Mouse (Mus musculus) fat pad, adult 2 months (tissue): ENCODE measurements around the gene Fkbp2.
"Not testable (repeated sequence)": the region's sequence is repeated elsewhere in the genome, so short reads cannot be mapped to it uniquely, and the experiment has no call there.

Experiments
- DNase-seq: peaks from one replicate; pipeline ENCODE4 v3.0.0-alpha.2; 2011; ENCODE audit warnings: low read depth, low spot score; ENCODE audit errors: extremely low read depth

Gene Fkbp2

DNA sequence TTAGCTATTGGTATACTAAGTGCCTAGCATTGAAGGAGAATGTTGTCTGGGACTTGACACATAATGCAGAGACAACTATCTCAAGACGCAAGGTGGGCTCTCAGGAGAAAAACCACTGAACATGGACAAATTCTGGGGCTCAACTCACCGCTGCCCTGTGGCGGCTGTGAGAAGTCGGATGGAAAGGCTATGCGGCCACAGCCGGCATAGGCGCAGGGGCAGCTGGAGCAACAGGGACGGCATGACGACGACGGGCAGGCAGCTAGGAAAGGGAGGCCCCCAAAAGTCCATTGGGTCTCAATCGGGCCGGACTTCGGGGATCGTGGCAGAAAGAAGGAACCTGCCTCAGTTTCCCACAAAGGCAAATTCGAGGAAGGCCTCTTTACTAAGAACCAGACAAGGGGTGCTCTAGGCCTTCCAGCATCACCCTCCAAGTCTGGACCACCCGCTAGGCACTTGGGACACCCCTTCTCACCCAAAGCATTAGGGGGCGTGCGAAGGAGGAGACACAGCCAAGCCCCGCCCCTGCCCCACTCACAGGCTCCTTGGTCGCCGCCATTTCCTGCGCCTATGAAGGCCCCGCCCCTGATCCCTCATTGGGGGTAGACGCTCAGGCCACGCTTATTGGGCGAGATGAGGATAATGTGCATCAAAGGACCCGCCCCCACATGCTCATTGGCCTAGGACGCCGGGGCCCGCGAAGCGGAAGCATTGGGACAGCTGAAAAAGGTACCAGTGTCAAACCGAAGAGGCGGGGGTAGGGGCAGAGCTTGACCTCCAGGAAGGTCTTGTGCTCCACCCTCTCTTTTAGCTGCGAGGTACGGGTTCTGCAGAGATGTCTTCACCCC lies 11.9 kb upstream of the Fkbp2 start, which contains the start of gene Dnajc4:
Gene Dnajc4 (minus strand): TSS at position 562 of the 848 bp plus-strand sequence.
- peak; percentile 81 for DNase-seq

DNA sequence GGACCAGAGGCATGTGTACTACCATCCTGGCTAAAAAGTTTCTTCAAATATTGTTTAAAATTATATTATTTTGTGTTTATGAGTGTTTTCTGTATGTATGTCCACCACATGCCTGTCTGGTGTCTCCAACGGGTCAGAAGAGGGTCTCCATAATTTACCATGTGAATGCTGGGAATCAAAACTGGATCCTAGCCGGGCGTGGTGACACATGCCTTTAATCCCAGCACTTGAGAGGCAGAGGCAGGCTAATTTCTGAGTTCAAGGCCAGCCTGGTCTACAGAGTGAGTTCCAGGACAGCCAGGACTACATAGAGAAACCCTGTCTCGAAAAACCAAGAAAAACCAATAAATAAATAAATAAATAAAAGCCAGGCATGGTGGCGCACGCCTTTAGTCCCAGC lies 10.9 kb upstream of the Fkbp2 start:
- DNase-seq: not testable (repeated sequence)

DNA sequence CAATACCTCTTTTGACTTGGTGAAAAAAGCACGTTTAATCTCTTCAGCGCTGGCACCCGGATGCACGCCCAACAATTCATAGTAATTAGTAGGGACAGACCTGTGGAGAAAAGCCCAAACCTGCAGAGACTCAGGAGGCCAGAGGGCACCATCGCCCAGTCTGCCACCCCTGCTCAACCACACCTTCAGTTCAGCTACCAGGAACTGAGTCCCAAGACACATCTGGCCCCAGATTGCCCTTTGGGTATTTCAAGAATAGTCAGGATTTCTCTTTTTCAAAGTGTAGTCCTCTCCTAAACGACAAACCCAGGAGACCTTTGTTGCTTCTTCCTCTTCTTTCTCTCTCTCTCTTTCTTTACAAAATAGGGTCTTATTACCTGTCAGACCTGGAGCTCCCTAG lies 10.4 kb upstream of the Fkbp2 start:
- no peak for DNase-seq

DNA sequence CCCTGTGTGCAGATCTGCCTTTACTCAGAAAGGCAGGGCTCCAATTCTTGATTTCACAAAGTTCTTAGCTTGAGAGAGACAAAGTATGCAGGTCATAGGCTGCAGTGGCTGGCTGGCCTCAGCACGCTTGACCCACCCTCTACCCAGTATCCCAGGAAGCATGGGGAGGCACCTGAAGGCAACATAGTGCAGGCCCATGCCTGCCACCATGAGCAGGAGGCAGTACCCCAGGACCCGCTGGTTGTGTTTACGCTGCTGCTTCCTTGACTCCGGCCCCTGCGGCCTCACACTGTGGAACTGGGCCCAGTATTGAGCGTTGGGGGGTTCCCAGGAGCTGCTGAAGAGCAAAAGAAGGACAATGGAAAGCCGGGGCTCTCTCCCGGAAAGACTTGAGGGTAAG lies 8.9 kb upstream of the Fkbp2 start:
- DNase-seq: no peak

DNA sequence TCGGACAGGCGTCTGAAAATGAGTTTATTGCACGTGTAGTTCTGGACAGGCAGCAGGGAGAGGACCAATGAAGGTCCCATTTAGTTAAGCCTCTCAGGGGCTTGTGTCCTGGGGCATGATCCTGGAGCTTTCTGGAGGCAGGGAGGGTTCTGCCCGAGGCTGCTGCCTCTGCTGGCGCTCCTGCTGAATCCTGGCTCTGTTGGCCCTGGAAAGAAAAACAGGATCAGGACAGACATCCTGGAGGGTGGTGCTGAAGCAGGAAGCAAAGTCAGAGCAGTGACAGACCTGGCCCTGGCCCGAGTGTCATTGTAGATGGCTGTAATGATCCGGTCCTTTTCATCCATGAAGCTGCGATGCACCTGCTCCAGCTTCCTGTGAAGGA lies 7.6 kb upstream of the Fkbp2 start:
- DNase-seq: no peak

DNA sequence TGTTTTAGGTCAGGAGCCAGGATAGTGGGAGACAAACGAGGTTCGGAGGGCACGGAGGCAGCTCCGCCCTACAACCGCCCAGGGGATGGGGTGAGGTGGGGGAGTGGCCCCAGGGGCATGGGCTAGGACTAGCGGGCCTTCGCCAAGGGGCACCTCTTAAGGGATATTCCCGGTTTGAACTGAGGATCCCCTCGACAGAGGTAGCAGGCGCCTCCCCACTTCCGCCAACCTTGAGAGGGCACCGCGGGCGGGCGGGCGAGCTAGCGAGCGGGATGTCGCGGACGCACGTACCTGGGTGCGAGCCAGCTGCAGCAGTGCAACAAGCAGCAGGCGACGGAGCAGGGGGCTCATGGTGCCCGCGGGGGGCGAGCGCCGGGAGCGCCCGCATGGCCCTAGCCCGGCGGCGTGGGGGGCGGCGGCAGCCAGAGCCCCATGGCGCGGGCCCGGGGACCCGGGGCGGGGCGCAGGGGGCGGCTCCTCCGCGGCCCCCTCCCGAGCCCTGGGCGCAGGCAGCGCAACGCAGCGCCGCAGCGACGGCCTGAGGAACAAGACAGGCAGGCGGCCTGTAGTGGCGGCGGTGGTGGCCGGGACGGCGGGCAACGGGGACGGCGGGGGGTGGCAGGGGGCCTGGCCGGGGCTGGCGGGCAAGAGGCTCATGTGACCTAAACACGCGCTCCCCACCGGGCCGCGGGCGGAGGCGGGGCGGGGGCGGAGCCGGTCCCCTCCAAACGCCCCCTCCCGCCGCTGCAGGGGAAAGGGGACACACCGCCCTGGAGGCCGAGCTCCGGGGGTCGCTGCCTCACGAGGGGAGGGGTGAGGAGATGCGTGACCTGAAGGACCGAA lies 7.0 kb upstream of the Fkbp2 start, which contains the start of gene Vegfb:
Gene Vegfb (minus strand): TSS at position 591 of the 843 bp plus-strand sequence.
- DNase-seq: no peak

DNA sequence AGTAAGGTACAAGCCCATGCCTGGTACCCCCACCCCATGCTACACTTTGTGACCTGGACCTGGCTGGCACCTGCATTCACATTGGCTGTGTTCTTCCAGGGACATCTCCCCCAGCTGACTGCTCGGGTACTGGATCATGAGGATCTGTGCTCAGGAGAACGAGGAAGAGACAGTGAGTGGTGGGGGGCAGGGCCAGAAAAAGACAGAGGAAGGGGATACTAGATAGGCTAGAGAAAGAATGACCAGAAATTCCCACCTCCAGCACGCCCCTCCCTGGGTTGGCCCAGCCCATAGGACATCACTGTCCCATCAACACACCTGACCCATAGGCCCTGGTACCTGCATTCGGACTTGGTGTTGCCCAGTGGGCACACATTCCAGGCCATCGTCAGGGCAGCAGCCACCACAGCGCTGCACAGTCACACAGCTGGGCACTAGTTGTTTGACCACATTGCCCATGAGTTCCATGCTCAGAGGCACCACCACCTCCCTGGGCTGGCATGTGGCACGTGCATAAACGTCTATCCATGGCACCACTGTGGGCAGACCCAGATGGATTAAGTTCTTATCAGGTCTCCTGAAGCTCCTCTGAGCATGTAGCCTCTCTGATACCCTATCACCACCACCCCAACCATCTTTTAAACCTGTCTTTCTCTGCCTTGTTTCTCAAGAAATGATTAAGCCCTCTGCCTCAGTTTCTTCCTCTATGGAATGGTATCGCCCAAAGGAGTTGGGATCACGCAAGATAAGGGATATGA lies 5.8 kb upstream of the Fkbp2 start:
- DNase-seq: no peak

DNA sequence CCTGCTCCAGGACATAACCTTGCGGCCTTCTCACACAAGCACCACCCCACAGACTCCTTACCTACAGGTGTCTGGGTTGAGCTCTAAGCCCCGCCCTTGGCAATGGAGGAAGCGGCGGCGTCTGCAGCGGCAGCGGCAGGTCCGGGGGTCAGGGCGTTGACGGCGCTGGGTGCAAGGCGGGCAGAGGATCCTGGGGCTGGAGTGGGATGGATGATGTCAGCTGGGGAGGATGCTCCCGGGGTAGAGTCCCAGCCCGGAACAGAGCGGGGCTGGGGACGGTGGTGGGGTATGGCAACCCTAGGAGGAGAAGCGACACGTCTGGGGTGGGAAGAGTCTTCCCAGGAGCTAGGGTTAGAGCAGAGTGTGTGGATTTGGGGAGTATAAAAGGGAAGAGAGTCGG lies 5.0 kb upstream of the Fkbp2 start:
- no peak for DNase-seq

DNA sequence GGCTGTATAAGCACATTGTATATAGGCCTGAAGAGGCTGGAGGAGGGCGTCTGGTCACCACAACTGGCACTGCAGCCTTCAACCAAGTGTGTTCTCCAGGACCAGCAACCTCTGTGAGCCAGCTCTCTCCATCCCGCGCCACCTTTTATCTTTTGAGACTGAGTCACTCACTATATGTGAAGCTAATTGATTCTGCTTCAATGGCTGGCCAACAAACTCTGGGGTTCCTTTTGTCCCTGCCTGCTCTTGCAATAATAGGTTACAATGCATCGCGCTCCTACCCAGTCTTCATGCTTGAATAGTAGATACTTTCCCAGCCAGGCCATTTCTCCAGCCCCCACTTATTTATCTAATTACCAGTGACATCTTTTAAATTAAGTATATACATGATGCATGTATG lies 3.3 kb upstream of the Fkbp2 start:
- DNase-seq: no peak

DNA sequence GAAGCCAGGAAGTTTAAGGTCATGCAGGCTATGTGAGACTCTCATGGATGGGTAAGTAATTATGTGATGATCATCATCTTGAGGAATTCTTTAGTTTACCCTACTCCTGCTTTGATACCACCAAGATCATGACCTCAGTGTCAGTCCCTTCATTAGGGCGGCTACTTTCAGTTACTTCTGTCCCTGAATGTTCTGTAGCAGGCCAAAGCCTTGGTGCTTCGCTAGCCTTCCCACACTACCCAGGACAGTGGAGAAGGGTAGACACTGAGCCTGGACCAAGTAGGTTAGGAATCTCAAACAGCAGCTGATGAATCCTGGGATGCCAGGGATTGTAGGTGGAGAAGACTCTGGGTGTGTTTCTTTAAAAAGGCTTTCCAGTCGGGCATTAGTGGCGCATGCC lies 1.2 kb upstream of the Fkbp2 start:
- no peak for DNase-seq

DNA sequence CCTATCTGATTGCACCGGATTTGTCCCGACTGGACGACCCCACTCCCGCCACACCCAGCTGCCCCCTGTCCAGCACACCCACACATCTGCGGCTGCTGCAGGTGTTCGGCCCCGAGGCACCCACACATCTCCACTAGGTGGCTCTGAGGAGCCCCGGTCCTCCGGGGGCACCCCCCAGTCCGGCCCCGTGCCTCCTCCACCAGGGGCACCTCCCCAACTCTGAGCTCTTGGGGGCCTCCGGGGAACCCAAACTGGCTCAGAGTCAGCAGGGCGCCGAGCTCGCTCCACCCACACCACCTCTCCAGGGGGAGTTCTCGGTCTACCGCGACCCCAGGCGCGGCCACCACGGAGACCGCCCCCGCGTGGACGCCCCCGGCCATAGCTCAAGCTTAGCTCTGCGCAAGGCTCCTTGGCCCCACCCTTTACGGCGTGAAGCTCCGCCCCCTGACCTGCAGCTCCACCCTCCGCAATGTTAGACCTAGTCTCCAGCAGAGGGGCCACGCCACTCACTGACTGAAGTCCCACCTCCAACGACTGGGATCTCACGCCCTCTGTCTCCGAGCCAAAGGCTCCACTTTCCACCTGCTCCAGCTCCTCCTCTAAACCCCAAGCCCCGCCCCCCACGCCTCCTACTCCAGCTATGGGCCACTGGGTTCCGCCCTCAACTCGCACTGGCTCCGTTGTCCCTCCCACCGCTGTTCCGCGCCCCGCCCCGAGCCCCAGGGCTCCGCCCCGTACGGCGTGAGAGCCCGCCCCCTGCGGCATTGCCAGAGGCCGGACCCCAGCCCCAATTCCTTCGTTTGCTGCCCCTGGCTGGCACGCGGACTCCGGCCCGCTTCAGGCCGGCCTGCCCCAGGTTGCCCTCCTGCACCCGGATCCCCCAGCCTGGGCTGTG lies 568 bp downstream of the Fkbp2 start:
- peak; percentile 96 for DNase-seq

DNA sequence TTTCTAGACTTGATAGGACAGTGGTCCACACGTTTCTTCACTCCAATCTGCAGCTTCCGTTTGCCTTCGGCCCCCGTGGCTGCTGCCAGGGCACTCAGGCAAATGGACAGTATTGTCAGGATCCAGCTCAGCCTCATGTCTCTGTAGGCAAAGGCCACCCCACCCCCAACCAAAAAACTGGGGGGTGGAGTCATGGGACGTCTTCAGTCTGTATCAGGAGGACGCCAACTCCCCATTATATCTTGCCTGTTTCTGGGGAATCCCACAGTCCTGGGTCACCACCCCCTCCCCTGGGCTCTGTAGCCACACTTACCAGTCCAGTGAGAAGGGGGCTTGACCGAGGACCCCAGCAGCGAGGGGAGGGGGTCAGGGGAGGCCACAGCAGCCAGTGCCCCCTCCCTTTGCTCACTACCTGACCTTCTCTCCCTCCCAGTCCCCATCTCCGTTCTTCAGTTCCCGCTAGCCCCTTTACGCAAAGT lies 1.3 kb downstream of the Fkbp2 start:
- DNase-seq: no peak

DNA sequence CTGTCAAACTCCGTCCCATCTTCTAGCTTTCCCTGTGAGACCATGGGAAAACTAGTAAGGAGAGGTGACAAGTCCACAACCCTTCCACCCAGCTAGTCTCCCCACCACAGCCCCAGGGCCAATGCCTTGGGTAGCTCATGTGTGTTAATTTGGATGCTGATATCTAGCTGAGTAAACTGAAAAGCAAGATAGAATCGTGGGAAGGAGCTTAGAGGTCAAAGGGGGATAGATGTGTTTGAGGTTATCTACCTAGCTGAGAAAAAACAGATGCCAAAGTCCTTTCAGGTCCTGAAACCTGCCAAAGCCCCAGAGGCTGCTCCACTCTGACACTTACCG lies 1.7 kb downstream of the Fkbp2 start:
- no peak for DNase-seq

DNA sequence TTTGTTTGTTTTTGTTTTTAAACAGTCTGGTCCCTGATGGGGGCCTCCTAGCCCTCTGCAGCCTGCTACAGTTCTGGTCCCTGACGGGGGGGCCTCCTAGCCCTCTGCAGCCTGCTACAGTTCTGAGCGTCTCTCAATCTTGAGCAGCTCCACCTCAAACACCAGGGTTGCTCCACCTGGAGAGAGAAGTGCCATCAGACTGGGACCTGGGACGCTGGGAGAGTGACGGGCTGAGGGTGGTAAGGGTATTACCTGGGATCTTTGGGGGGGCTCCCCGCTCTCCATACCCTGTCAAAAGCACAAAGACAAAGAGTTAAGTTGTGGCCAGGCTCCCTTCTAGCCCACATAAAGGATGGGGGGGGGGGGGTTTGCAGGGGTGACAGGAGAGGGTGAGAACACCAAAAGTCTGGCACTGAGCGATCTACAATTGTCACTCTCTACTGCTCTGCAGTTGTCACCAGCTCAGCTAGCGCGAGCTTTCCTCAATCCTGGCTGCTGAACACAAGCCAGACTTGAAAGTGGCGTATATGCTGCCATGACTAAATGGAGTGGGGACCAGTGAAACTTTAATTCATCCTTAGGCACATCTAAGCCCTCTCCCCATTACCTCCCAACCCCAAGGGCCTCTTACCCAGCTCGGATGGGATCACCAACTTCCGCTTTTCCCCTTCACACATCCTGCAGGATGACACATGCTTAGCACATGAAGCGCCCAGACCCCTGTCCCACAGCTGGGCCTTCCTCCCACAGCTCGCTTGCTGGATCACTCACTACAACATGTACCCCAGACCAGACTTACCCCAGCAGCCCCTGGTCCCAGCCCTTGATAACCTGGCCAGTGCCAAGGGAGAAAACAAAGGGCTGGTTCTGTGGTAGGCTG lies 2.3 kb downstream of the Fkbp2 start:
- DNase-seq: no peak

DNA sequence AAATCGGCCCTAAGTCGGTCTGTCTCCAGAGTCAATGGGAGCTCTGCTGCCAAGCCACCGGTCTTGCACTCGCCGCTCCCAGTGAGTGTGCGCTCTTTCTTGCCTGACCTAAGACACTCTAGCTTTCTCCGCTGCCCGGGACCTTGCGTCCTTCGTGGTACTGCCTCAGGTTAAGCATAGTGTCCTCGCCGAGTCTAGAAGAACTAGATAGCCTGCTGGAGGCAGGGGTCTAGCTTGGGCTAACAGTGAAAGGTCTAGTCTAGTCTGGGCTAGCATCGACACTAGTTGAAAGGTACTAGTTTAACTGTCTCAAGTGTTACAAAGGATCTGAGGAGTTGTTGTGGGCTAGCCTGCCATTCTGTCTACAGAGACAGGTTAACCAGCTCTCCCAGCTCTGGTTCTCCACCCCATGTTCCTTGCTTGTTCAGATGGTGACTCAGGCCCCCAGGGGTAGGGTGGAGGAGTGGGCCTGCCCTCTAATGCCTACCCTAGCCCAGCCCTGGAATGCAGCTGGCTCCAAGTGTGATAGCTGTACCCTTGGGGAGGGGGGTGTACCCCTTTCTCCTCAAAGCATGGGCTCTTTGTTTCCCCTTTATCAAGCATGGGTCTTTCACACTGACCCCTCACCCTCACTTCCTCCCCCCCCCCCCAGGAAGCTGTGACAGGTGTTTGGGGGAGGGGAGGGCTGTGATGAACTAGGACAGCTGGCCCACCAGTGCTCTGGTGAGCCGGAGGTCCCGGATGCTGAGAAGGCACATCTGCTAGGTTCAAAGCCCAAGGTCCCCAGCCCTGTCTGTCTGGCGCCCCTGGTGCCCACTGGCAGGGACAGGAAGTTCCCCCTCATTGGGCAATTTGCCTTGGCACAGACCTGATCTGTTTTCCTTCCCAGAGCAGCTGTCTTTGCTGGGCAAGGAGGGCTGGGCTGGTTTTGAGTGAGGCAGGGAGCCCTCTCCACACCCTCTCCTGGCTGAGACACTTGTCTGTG lies 4.5 kb downstream of the Fkbp2 start, which contains the start of gene Plcb3:
Gene Plcb3 (minus strand): TSS at position 934 of the 985 bp plus-strand sequence.
- DNase-seq: no peak

DNA sequence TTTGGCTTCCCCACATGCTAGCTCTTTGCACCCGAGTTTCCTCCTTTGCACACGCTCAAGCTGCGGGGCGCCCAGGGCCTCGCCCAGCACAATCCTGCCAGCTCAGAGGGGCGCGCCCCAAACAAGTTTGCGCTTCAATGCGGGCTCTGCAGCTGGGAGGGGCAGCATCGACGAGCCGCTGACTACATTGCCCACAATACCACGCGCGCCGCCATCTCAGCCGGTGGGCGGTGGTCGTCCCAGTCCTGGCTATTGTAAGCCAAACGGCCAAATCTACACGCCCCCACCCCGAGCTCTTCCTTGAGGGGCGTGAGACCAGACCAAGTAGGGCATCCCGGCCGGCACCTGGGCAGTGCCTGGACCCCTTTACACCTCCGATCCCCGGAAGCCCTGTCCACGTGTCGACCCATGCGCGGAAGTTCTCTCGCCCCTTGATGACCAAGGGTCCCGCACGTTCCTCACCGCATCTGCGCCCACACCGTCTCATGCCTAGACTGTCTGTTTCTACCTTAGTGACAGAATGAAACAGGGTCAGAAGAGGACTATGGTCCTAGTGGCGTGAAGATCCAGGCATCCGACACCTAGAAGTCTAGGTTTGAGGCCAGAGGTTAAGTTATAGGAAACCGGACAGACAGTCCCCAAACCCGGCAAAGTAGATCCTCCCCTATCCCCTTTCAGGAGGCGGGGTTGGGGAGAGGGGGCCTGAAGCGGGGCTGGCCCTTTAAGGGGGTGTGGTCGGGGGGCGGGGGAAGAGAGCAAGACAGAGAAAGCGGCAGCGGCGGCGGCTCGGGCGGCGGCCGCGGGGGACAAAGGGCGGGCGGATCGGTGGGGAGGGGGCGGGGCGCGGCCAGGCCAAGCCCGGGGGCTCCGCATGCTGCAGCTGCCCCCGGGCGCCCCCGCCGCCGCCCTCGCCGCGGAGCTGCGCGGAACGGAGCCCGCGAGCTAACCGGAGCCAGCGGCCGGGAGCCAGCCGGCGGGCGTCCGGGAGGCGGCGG lies 5.8 kb downstream of the Fkbp2 start, which contains the start of gene Ppp1r14b:
Gene Ppp1r14b (plus strand): TSS at position 758 of the 995 bp plus-strand sequence.
- no peak for DNase-seq
